Mouse (Mus musculus) mature B cell (primary cell): ENCODE data around the gene Mslnl.

Source experiments
- in situ Hi-C: fragments of 300-500 bp; cut with MboI; formaldehyde crosslinking; loops from 2 replicates; pipeline ENCODE4 v1.14.3; 2019

Mslnl gene

GRCm38 (mm10) chr17:25744311-25744710 lies 8.5 kb downstream of the Mslnl start:
- in situ Hi-C loops = no loop called here

DNA sequence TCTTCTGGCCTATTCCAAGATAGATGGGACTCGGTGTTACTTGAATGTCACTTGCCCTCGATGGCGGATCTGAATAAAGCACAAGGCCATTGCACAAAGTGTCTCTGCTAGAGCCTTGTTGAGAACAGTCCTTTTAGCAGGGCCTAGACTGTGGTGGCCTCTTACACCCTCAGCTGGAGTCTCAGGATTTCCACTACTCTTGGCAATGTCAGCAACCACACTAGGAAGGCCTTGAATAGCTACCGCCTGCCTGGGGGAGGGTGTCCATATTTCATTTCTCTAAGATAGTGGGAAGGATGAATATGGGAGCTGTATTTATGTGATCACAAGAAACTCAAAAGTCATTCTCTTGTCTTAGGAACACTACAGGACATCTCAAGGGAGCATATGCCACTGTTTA lies 12.4 kb downstream of the Mslnl start:
- in situ Hi-C loops = no loop called here

- in situ Hi-C loops = no loop called here
These were observed 13.5 kb downstream of the Mslnl start for GRCm38 (mm10) chr17:25749314-25749713.

- in situ Hi-C loops = no loop called here
These were observed 15.6 kb downstream of the Mslnl start for GRCm38 (mm10) chr17:25751446-25751845.

DNA sequence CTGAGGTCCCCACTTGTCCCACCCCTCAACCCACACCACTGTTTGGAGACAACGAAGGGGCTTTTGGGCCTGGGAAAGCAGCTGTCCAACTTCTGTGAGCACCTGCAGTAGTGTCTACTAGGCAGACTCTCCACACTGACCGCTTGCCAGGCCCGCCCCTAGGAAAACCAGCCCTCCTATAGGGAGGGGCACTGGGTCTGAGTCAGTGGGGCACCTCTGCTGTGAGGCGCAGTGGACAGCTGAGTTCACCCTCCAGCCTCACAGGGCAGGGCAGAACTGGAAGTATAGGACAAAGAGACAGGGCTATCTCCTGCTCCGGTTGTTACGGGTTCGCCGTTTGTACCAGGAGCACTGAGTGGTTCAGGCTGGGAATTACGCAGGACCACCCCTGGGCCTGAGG lies 18.4 kb downstream of the Mslnl start, which contains the start of gene Msln:
TSS of gene Msln (minus strand) at position 138 of the 400 bp plus-strand sequence.
- in situ Hi-C loops = no loop called here

DNA sequence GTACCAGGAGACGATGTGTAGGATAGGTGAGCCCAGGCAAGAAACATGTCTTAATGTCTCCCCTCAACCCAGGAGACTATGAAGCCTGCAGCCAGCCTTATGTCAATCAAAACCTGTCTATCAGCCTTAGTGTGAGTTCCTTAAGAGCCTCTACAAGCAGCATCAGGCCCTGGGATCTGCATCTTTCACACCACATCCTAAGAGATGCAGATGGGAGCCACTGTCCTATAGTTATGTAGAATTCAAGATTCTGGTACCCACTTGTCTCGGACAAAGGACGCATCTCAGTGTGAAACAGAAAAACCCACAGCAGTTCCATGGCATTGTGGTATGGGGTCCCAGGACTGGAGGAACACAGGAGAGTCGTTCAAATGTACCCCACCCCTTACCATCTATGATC lies 19.2 kb downstream of the Mslnl start:
- in situ Hi-C loops = no loop called here

- in situ Hi-C loops = no loop called here
These were observed 20.0 kb downstream of the Mslnl start for GRCm38 (mm10) chr17:25755627-25756377.

DNA sequence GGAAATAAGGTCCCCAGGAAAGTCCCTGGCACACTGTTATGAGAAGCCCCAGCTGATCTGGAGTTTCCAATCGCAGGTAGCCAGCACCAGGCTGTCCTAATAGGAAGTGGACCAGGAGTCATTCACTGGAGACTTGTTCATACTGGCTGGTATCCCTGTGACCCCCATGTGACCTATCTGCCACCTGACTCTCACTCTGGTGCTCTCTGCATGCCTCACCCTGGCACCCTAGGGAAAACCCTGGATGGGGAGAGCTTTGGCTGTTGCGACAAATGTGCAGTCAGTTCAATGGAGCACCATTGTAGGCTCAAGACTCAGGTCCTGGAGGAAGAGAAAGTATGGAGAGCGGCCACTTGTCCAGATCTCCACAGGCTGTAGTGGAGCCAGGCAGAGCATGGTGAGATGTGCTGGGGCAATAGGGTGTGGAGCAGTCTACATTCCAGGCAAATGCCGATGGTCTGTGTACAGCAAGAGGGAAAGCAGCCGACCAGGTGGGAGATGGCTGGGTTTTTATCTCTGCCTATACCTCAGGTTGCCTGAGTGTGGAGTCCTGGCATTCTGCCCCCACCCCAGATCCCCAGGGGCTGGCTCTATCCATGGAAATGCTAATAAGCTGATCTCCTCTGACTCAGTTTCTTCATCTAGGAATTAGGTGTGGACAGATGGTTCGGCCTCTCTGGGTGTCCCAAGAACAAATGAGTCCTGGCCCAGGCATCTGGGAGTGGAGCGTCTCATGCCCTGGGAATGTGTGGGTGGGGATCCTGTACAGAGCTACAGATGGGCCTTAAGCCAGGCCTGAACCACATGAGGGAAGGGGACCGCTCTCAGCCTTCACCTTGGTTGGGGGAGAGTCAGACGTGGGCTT lies 20.8 kb downstream of the Mslnl start:
- in situ Hi-C loops = no loop called here

- in situ Hi-C loops = no loop called here
These were observed 21.8 kb downstream of the Mslnl start for GRCm38 (mm10) chr17:25757691-25758090.

DNA sequence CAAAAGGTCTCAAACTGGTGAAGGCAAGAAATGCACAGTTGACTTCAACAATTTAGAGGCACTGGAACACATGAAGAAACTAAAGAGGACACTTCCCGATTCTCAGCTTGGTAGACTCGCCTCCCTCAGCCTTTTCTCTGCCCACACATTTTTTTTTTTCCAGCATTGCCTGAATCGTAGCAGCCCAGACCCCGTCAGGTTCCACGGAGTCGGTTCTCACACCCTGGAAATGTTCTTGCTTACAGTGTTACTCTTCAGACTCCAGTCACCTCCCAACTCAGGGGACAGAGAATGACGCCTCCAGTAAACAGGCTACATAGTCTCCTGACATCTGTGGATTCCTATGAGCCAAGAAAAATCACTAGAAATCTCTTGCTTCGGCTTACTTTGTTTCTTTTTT lies 24.3 kb downstream of the Mslnl start:
- in situ Hi-C loops = no loop called here

GRCm38 (mm10) chr17:25761561-25761970 lies 25.7 kb downstream of the Mslnl start:
- in situ Hi-C loops = no loop called here

- in situ Hi-C loops = no loop called here
These were observed 26.7 kb downstream of the Mslnl start for GRCm38 (mm10) chr17:25762591-25762990.

DNA sequence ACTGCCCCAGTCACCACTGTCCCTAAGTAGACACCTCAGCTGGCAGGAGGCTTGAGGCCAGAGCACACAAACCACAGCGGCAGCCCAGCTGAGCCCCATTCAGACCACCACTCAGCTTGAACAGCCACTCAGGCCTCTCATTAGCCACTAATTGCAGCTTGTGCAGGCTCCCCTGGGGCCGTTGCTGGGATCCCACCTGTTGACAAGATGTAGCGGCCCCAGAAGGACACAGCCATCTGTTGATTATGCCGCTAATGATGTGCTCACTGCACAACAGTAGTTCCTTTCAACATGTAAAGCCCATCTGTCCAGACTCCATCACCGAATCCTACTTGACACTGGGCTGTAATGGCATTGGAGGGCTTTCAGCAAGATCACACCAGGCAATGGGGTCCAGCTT lies 30.0 kb downstream of the Mslnl start:
- in situ Hi-C loops = loop anchor here (5.0 kb wide), 1 partner anchor 36 kb away; no protein-coding TSS in a partner anchor

DNA sequence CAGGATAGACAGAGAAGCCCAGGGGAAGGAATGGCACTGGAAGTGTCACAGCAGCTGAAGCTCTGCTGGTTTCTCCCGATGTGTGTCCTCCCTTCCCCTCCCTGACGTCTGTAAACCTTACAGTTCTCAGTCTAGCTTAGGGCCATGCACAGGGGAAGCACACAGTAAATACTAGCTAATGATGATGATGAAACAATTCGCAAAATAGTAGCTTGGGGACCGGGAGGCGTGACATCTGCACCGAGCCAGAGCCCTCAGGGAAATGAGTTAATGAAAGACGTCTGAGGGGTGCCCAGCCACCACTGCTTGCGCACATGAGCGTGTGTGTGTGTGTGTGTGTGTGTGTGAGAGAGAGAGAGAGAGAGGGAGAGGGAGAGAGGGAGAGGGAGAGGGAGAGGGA lies 33.5 kb downstream of the Mslnl start:
- in situ Hi-C loops = loop anchor here (5.0 kb wide), 1 partner anchor 33 kb away; no protein-coding TSS in a partner anchor

DNA sequence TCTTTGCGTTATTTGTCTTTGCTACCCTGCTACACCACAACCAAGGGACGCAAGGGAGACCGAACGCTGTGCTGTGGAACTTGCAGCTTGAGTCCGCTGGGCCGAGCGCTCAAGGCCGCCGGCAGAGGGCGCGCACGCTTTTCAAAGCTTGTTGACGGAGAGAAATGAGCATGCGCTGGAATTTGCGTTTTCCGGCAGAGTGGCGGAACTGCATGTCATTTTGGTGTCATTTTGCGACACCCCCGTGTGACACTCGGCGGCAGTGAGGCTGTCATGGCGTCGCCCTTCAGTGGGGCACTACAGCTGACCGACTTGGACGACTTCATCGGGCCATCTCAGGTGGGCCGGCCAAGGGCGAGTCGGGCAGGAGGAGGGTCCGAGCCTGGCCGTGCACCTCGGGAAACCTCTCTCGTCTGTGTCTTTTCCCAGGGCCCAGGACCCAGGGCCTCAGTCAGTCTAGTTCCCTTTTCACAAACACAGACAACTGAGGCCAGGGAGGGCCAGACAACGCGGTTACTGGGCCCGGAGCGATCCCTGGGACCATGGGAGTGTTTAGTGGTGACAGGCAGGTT lies 37.8 kb downstream of the Mslnl start, which contains the start of gene Narfl:
TSS of gene Narfl (plus strand) at position 228 of the 572 bp plus-strand sequence.
- in situ Hi-C loops = no loop called here

GRCm38 (mm10) chr17:25775318-25776062 lies 39.6 kb downstream of the Mslnl start:
- in situ Hi-C loops = no loop called here

- in situ Hi-C loops = no loop called here
These were observed 42.1 kb downstream of the Mslnl start for GRCm38 (mm10) chr17:25777948-25778347.

DNA sequence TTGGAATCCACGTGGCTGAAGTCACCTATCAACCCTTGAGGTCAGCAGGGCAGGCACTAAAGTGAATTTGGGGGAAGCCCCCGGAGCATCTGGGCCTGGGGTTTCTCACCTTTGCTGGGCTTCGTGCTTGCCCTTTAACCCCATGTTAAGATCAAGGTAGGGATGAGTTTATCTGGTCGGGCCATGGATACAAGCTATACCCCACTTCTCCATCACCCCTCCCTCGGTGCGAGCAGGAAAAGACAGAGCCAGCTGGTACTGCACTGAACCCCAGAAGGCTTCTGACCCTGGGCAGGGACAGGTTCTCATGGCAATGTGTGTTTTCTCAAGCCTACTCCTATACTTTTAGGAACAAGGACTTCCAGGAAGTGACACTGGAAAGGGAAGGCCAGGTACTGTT lies 45.5 kb downstream of the Mslnl start:
- in situ Hi-C loops = no loop called here

GRCm38 (mm10) chr17:25783086-25783485 lies 47.2 kb downstream of the Mslnl start:
- in situ Hi-C loops = no loop called here

DNA sequence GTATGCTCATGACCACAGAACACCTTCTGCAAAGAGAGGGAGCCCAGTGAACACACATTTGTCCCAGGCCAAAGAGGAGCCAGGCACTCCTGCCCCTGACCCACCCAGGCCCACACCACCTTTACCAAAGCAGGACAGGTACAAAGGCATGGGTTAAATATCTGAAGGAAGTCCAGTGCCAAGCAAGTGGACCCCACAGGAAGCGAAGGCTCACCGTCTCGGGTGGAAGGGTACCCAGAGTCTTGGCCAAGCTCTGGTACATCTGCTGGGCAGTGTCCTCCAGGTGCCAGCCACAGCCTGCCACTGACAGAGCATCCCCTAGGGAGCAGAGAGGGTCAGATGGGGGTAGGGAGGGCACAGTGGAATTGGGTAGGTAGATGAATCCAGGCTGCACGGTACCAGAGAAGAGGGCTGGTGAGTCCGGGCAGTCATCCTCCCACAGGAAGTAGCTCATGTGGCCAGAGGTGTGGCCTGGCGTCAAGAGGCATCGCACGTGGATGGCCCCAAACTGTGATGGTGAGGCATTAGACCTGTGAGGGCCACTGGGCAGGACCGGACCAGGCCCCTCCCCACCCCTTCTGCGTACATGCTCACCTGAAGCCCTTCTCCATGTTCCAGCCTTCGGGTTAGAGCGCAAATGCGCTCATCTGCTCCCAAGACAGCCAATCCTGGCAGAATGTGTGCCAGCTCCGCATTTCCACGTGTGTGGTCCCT lies 48.2 kb downstream of the Mslnl start:
- in situ Hi-C loops = no loop called here

DNA sequence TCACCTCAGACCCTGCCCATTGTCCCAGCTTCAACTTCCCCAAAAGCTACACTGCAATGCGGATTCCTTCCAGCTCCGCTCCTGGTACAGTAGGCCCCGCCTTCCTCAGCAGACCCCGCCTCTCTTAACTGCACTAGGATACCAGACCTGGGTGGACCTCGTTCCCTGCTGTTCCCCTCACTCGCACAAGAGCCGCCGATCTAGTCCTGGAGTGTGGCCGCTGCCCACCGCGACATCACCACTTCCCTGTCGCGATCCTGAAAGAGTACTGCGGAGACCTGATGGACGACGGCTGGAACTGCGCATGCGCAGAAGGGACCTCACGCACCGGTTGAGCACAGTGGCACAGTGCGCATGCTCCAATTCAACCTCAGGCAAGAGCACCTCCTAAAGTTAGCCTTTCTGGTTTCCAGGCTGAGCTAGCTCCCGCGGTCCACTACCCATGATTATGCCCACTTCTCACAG lies 49.5 kb downstream of the Mslnl start, which contains the start of gene Haghl:
TSS of gene Haghl (minus strand) at position 393 of the 465 bp plus-strand sequence.
- in situ Hi-C loops = no loop called here
